Mouse (Mus musculus) heart, adult 2 months (tissue): ENCODE data around the gene Abcg4.

Experiments
- CTCF ChIP-seq: fragments of 200-600 bp; IDR thresholded peaks from 2 replicates; pipeline ENCODE4 v1.8.1; 2022; ENCODE audit warnings: antibody characterized with exemption, mild to moderate bottlenecking, moderate library complexity
- EP300 ChIP-seq: fragments of 200-500 bp; IDR thresholded peaks from 2 replicates; pipeline ENCODE4 v1.6.1; 2011; ENCODE audit warnings: low read depth, low read length, control low read depth; ENCODE audit not compliant: insufficient read depth
- POLR2A ChIP-seq: fragments of 200-500 bp; IDR thresholded peaks from 2 replicates; pipeline ENCODE4 v1.6.1; 2011; ENCODE audit warnings: mild to moderate bottlenecking, low read depth, low read length, control low read depth; ENCODE audit not compliant: insufficient read depth

DNA sequence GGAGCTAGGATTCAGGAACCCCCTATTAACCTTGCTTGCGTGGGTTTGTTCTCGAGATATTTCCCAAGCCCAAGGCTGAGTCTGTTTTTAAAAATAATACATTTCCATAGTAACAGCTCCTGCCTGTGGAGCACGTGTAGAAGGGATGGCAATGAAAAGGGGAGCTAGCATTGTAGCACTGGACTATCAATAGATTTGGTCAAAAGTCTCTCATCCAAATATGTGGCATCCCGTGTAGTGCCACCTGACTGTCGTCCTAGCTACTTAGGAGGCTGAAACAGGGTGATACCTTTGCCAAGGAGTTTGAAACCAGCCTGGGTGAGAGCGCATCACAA is 32.4 kb upstream of the Abcg4 start:
- no peak for TF ChIP-seq CTCF
- no peak for TF ChIP-seq POLR2A
- TF ChIP-seq EP300 = no peak
